Mouse (Mus musculus): ENCODE measurements around the gene Jph2. TPM values are rescaled to one million over a fixed set of nuclear protein-coding genes. Genes with fewer than 3 reads are reported as not detected.
A peak's percentile ranks its signal among the peaks of the same experiment; 100 is the strongest.

Gene Jph2
- polyA plus RNA-seq, 1 experiment from 2014 or later, result 4.1 TPM

DNA sequence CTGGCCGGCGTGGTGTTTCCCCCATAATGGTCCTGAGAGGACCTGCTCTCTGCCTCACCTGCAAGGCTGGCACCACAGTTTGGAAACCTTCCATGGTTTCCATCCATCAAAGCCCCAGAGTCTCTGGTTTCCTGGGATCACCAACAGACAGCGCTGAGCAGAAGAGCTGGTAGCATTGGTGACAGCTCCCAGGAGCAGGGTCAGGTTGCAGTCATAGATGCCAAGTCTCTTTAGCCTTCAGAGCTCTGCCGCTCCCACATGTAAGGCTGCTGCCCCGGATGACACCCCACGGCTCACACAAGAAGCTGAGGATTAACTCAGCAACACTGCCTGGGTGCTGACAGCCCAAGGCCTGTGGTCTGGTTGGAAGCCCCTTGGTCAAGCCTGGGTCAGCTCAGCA lies 12.7 kb downstream of the Jph2 start:
- H3K4me1 ChIP-seq (ENCODE audit: control insufficient read depth, insufficient read depth, low read length), result no peaks in the 10 kb centered on the region
- H3K9me3 ChIP-seq (ENCODE audit: control insufficient read depth, low read length), result no peaks in the 10 kb centered on the region
- ATAC-seq (ENCODE audit: low read depth) (no peak), DNase-seq (ENCODE audit: low spot score) (no peak)
- H3K4me3 ChIP-seq (ENCODE audit: low read depth, low read length), result no peak overlapping the region
- no peaks in the 10 kb centered on the region for H3K27me3 ChIP-seq (replicated peaks; ENCODE audit: control insufficient read depth, insufficient read depth, low read length)
- WGBS, result 78% methylated on average over 6 of the region's 6 CpGs
- no peak overlapping the region for H3K9ac ChIP-seq (ENCODE audit: low read depth, low read length)
- H3K36me3 ChIP-seq (ENCODE audit: control insufficient read depth, insufficient read depth, low read length), result no peaks in the 10 kb centered on the region
- H3K27ac ChIP-seq (replicated peaks; ENCODE audit: low read depth, low read length), result no peak overlapping the region
- H3K4me2 ChIP-seq (ENCODE audit: low read depth, low read length), result no peak overlapping the region

GRCm38 (mm10) chr2:163381246-163381645 lies 16.5 kb downstream of the Jph2 start:
- Histone ChIP-seq H3K27ac (replicated peaks; ENCODE audit: low read depth, low read length) (no peak overlapping the region), H3K9me3 (ENCODE audit: control insufficient read depth, low read length) (no peaks in the 10 kb centered on the region), H3K4me1 (ENCODE audit: control insufficient read depth, insufficient read depth, low read length) (no peaks in the 10 kb centered on the region), H3K27me3 (replicated peaks; ENCODE audit: control insufficient read depth, insufficient read depth, low read length) (peaks cover 7% of the 10 kb centered on the region), H3K4me3 (ENCODE audit: low read depth, low read length) (no peak overlapping the region), H3K9ac (ENCODE audit: low read depth, low read length) (no peak overlapping the region), H3K4me2 (ENCODE audit: low read depth, low read length) (no peak overlapping the region), H3K36me3 (ENCODE audit: control insufficient read depth, insufficient read depth, low read length) (no peaks in the 10 kb centered on the region)
- DNase-seq (ENCODE audit: low spot score) (no peak), ATAC-seq (ENCODE audit: low read depth) (no peak)
- WGBS, result 89% methylated on average over 8 of the region's 8 CpGs

- Histone ChIP-seq H3K27ac (replicated peaks; ENCODE audit: low read depth, low read length) (no peak overlapping the region), H3K36me3 (ENCODE audit: control insufficient read depth, insufficient read depth, low read length) (no peaks in the 10 kb centered on the region), H3K4me2 (ENCODE audit: low read depth, low read length) (no peak overlapping the region), H3K4me1 (ENCODE audit: control insufficient read depth, insufficient read depth, low read length) (no peaks in the 10 kb centered on the region), H3K27me3 (replicated peaks; ENCODE audit: control insufficient read depth, insufficient read depth, low read length) (peaks cover 24% of the 10 kb centered on the region), H3K9ac (ENCODE audit: low read depth, low read length) (no peak overlapping the region), H3K9me3 (ENCODE audit: control insufficient read depth, low read length) (no peaks in the 10 kb centered on the region), H3K4me3 (ENCODE audit: low read depth, low read length) (no peak overlapping the region)
- 60% methylated on average over 5 of the region's 5 CpGs for WGBS
- ATAC-seq (ENCODE audit: low read depth) (no peak), DNase-seq (ENCODE audit: low spot score) (no peak)
Measured at GRCm38 (mm10) chr2:163379366-163379765, 18.4 kb downstream of the Jph2 start.

DNA sequence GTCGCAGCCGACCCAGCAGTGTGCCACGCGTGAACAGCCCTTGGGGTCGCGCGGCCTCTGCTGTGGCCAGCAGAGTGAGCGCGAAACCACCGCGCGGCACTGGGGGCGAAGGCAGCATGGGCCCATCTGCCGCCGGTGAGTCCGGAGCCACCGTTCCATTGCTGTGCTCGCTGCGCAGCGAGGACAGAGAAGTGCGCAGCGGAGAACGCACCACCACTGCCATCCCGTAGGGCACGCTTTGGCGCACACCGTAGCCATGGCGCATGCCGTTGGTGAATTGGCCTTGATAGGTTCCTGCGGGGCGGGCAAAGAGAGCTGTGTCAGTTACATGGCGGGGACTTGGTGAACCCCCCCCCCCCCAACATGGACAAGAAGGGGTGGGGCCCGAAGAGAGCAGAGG lies 21.7 kb downstream of the Jph2 start:
- WGBS, result 53% methylated on average over 31 of the region's 33 CpGs
- DNase-seq (ENCODE audit: low spot score) (no peak), ATAC-seq (ENCODE audit: low read depth) (no peak)
- no peak overlapping the region for H3K4me3 ChIP-seq (ENCODE audit: low read depth, low read length)
- no peaks in the 10 kb centered on the region for H3K36me3 ChIP-seq (ENCODE audit: control insufficient read depth, insufficient read depth, low read length)
- no peak overlapping the region for H3K27ac ChIP-seq (replicated peaks; ENCODE audit: low read depth, low read length)
- peaks cover 24% of the 10 kb centered on the region for H3K27me3 ChIP-seq (replicated peaks; ENCODE audit: control insufficient read depth, insufficient read depth, low read length)
- H3K4me1 ChIP-seq (ENCODE audit: control insufficient read depth, insufficient read depth, low read length), result no peaks in the 10 kb centered on the region
- peak overlapping the region; percentile 23 for H3K4me2 ChIP-seq (ENCODE audit: low read depth, low read length)
- H3K9me3 ChIP-seq (ENCODE audit: control insufficient read depth, low read length), result no peaks in the 10 kb centered on the region
- no peak overlapping the region for H3K9ac ChIP-seq (ENCODE audit: low read depth, low read length)

GRCm38 (mm10) chr2:163375468-163375867 lies 22.3 kb downstream of the Jph2 start:
- Histone ChIP-seq H3K9me3 (ENCODE audit: control insufficient read depth, low read length) (no peaks in the 10 kb centered on the region), H3K9ac (ENCODE audit: low read depth, low read length) (no peak overlapping the region), H3K4me3 (ENCODE audit: low read depth, low read length) (no peak overlapping the region), H3K27me3 (replicated peaks; ENCODE audit: control insufficient read depth, insufficient read depth, low read length) (peaks cover 24% of the 10 kb centered on the region), H3K36me3 (ENCODE audit: control insufficient read depth, insufficient read depth, low read length) (no peaks in the 10 kb centered on the region), H3K27ac (replicated peaks; ENCODE audit: low read depth, low read length) (no peak overlapping the region), H3K4me2 (ENCODE audit: low read depth, low read length) (peak overlapping the region; percentile 23), H3K4me1 (ENCODE audit: control insufficient read depth, insufficient read depth, low read length) (no peaks in the 10 kb centered on the region)
- WGBS, result 51% methylated on average over 22 of the region's 35 CpGs
- ATAC-seq (ENCODE audit: low read depth), result no peak
- no peak for DNase-seq (ENCODE audit: low spot score)

- H3K4me3 ChIP-seq (ENCODE audit: low read depth, low read length), result no peak overlapping the region
- ATAC-seq (ENCODE audit: low read depth) (no peak), DNase-seq (ENCODE audit: low spot score) (no peak)
- no peak overlapping the region for H3K27ac ChIP-seq (replicated peaks; ENCODE audit: low read depth, low read length)
- no peaks in the 10 kb centered on the region for H3K4me1 ChIP-seq (ENCODE audit: control insufficient read depth, insufficient read depth, low read length)
- no peaks in the 10 kb centered on the region for H3K36me3 ChIP-seq (ENCODE audit: control insufficient read depth, insufficient read depth, low read length)
- H3K27me3 ChIP-seq (replicated peaks; ENCODE audit: control insufficient read depth, insufficient read depth, low read length), result peaks cover 24% of the 10 kb centered on the region
- 92% methylated on average over 1 of the region's 1 CpGs for WGBS
- H3K9me3 ChIP-seq (ENCODE audit: control insufficient read depth, low read length), result no peaks in the 10 kb centered on the region
- H3K4me2 ChIP-seq (ENCODE audit: low read depth, low read length), result no peak overlapping the region
- no peak overlapping the region for H3K9ac ChIP-seq (ENCODE audit: low read depth, low read length)
Measured at GRCm38 (mm10) chr2:163372627-163373026, 25.2 kb downstream of the Jph2 start.

- Histone ChIP-seq H3K9me3 (ENCODE audit: control insufficient read depth, low read length) (no peaks in the 10 kb centered on the region), H3K27me3 (replicated peaks; ENCODE audit: control insufficient read depth, insufficient read depth, low read length) (peaks cover 7% of the 10 kb centered on the region), H3K4me2 (ENCODE audit: low read depth, low read length) (no peak overlapping the region), H3K27ac (replicated peaks; ENCODE audit: low read depth, low read length) (0 out of 2 replicates have a peak overlapping the region, but pooled peaks have one; percentile 33), H3K36me3 (ENCODE audit: control insufficient read depth, insufficient read depth, low read length) (no peaks in the 10 kb centered on the region), H3K4me1 (ENCODE audit: control insufficient read depth, insufficient read depth, low read length) (no peaks in the 10 kb centered on the region), H3K4me3 (ENCODE audit: low read depth, low read length) (no peak overlapping the region), H3K9ac (ENCODE audit: low read depth, low read length) (no peak overlapping the region)
- 31% methylated on average over 4 of the region's 4 CpGs for WGBS
- DNase-seq (ENCODE audit: low spot score) (peak; percentile 44), ATAC-seq (ENCODE audit: low read depth) (no peak)
Measured at GRCm38 (mm10) chr2:163370175-163370574, 27.6 kb downstream of the Jph2 start.

DNA sequence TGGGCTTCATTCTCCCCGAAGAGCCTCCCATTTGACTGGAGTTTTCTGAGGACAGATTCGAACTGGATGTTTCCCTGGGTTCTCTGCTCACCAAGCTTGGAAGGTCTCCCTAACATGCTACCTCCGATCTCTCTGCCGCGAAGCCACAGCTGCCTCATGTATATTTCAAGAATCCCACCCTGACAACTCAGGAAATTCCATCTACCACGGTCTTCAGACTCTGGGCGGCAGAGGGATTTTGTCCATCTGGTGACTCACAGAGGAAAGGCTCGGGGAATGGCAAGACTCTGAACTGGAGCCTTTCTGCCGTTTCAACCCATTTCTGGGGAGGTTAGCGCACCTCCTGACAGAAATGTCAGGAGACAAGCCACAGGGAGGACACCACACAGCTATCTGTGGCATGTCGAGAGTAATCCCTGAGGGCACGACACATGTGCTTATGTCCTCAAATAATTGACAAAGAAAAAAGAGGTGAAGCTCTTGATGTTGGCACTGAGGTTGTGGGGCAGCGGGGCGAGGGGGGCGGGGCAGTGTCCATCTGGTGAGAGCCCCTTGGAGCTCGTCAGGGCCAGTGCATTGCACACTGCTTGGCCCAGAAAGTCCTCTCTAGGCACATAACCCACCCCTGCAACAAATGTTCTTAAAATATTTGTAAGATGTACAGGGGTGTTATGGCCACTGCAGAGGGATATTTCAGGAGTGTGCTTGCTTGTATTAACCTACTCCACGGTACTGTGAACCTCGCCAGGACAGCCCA lies 32.8 kb downstream of the Jph2 start:
- H3K4me2 ChIP-seq (ENCODE audit: low read depth, low read length), result no peak overlapping the region
- no peak overlapping the region for H3K9ac ChIP-seq (ENCODE audit: low read depth, low read length)
- no peaks in the 10 kb centered on the region for H3K9me3 ChIP-seq (ENCODE audit: control insufficient read depth, low read length)
- no peaks in the 10 kb centered on the region for H3K4me1 ChIP-seq (ENCODE audit: control insufficient read depth, insufficient read depth, low read length)
- 0 out of 2 replicates have a peak overlapping the region, but pooled peaks have one; percentile 39 for H3K27ac ChIP-seq (replicated peaks; ENCODE audit: low read depth, low read length)
- 55% methylated on average over 18 of the region's 18 CpGs for WGBS
- ATAC-seq (ENCODE audit: low read depth) (no peak), DNase-seq (ENCODE audit: low spot score) (peak; percentile 57)
- H3K27me3 ChIP-seq (replicated peaks; ENCODE audit: control insufficient read depth, insufficient read depth, low read length), result no peaks in the 10 kb centered on the region
- H3K4me3 ChIP-seq (ENCODE audit: low read depth, low read length), result no peak overlapping the region
- H3K36me3 ChIP-seq (ENCODE audit: control insufficient read depth, insufficient read depth, low read length), result no peaks in the 10 kb centered on the region
